Mouse (Mus musculus) hindbrain, embryonic 10.5 days (tissue): ENCODE measurements around the gene Anxa2. TPM values are rescaled to one million over a fixed set of nuclear protein-coding genes. Genes with fewer than 3 reads are reported as not detected.
A peak's percentile ranks its signal among the peaks of the same experiment; 100 is the strongest.

Experiments used
- DNase-seq: peaks from one replicate; pipeline ENCODE4 v3.0.0-alpha.2; 2017; ENCODE audit warnings: low spot score
- H3K27ac ChIP-seq: fragments of 300-500 bp; sonication (generic); 2 replicates; pipeline ENCODE4 v1.5.1; 2016; ENCODE audit warnings: mild to moderate bottlenecking, moderate library complexity
- H3K27me3 ChIP-seq: fragments of 300-500 bp; sonication (generic); 2 replicates; pipeline ENCODE4 v1.6.1; 2016; ENCODE audit warnings: mild to moderate bottlenecking; ENCODE audit not compliant: poor library complexity, insufficient read depth, severe bottlenecking
- H3K36me3 ChIP-seq: fragments of 300-500 bp; sonication (generic); 2 replicates; pipeline ENCODE4 v1.6.1; 2016; ENCODE audit warnings: mild to moderate bottlenecking, moderate library complexity
- H3K4me1 ChIP-seq: fragments of 300-500 bp; sonication (generic); replicated peaks from 2 replicates; pipeline ENCODE4 v1.6.1; 2016; ENCODE audit warnings: mild to moderate bottlenecking
- H3K4me3 ChIP-seq: fragments of 300-500 bp; sonication (generic); 2 replicates; pipeline ENCODE4 v1.5.1; 2016; ENCODE audit warnings: mild to moderate bottlenecking, moderate library complexity
- H3K9me3 ChIP-seq: fragments of 300-500 bp; sonication (generic); 2 replicates; pipeline ENCODE4 v1.6.1; 2016; ENCODE audit warnings: mild to moderate bottlenecking, moderate library complexity
- WGBS: fragments of 180-500 bp; shearing (Covaris S2); methylation state at CpG from one replicate; pipeline ENCODE4 v1.1.7; 2016; 5-methylcytosine and 5-hydroxymethylcytosine counted together
- polyA plus RNA-seq: library from polyadenylated mRNA; unstranded; fragments of >200 nt; fragmentation: Nextera tagmentation; extraction: Ambion mirVana; gene quantifications from 2 replicates; pipeline ENCODE4 v1.2.1, GENCODE M21; 2016

Gene Anxa2
- polyA plus RNA-seq, 1 experiment from 2014 or later, result 230 TPM

DNA sequence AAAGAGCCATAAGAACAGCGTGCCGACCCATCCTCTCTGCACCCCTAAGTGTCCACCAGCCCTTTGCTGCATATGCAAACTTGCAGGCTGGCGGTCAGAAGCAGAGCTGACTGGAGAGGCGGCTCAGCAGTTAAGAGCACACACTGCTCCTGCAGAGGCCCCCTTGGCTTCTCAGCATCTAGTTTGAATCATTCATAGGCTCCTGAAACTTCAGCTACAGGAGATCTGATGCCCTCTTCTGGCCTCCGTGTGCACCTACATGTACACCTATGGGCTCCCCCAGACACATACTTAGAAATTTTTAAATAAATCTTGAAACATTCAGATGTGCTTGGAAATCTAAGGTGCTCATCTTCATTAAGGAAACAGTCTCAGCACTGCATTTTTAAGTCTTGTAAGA lies 35.6 kb downstream of the Anxa2 start:
- H3K27ac ChIP-seq, result peak overlapping the region; percentile 18; the same call in 1 of the 2 replicates
- H3K9me3 ChIP-seq, result peaks cover 10% of the 10 kb centered on the region; the same call in 1 of the 2 replicates
- H3K4me1 ChIP-seq, result peaks cover 14% of the 10 kb centered on the region
- DNase-seq, result peak; percentile 38
- no peak overlapping the region for H3K4me3 ChIP-seq
- no peaks in the 10 kb centered on the region for H3K27me3 ChIP-seq
- 5% methylated on average over 5 of the region's 5 CpGs for WGBS
- peaks cover 6% of the 10 kb centered on the region for H3K36me3 ChIP-seq

DNA sequence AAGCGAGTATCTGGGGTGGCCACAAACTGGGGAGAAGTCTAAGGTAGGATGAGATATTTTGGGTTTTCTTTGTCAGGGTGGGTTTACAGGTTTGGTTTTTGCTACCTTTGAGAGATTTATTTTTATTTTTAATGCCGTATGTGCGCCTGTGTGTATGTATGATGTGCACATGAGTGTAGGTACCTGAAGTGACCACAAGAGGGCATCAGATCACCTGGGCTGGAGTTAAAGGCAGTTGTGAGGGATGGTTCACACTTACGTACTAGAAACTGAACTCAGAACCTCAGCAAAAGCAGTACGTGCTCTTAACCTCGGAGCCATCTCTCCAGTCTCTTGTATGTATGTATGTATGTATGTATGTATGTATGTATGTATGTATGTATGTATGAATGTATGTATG lies 39.4 kb downstream of the Anxa2 start:
- WGBS, result 97% methylated on average over 6 of the region's 6 CpGs
- Histone ChIP-seq H3K4me3 (no peak overlapping the region), H3K9me3 (peaks cover 10% of the 10 kb centered on the region; the same call in 1 of the 2 replicates), H3K27ac (no peak overlapping the region), H3K4me1 (peaks cover 8% of the 10 kb centered on the region), H3K36me3 (peaks cover 6% of the 10 kb centered on the region), H3K27me3 (no peaks in the 10 kb centered on the region)
- DNase-seq, result no peak

- H3K9me3 ChIP-seq, result no peaks in the 10 kb centered on the region
- H3K36me3 ChIP-seq, result no peaks in the 10 kb centered on the region
- no peak overlapping the region for H3K27ac ChIP-seq
- no peaks in the 10 kb centered on the region for H3K4me1 ChIP-seq
- 36% methylated on average over 6 of the region's 6 CpGs for WGBS
- H3K4me3 ChIP-seq, result no peak overlapping the region
- no peaks in the 10 kb centered on the region for H3K27me3 ChIP-seq
- DNase-seq, result peak; percentile 78
Observed at GRCm38 (mm10) chr9:69502504-69502903, 49.1 kb downstream of the Anxa2 start.

- H3K9me3 ChIP-seq, result no peaks in the 10 kb centered on the region
- H3K36me3 ChIP-seq, result no peaks in the 10 kb centered on the region
- peak; percentile 29 for DNase-seq
- H3K27me3 ChIP-seq, result 0 out of 2 replicates have a peak, but pooled peaks cover 3% of the 10 kb centered on the region
- whole genome bisulfite sequencing, result 16% methylated on average over 7 of the region's 7 CpGs
- no peaks in the 10 kb centered on the region for H3K4me1 ChIP-seq
- H3K4me3 ChIP-seq, result no peak overlapping the region
- H3K27ac ChIP-seq, result no peak overlapping the region
Observed at GRCm38 (mm10) chr9:69505611-69506010, 52.2 kb downstream of the Anxa2 start.

DNA sequence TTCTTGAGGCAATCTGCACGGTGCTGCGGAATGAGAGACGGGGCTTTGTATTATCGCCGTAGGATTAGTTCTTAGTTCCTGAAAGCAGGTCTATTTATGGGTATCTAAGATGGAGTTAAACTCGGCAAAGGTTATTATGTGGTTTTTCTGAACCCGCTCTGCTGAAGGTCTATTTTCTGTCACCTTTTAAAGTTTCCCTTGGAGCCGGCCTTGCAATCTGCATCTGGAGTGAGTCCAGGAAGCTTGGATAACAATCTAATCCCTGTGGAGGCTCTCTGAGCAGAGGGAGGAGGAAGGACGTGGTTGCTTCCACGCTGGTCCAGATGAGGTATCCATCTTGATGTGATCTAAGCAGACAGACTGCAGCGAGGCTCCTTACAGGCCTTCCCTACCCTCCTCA lies 53.8 kb downstream of the Anxa2 start:
- WGBS, result 76% methylated on average over 11 of the region's 11 CpGs
- H3K36me3 ChIP-seq, result no peaks in the 10 kb centered on the region

GRCm38 (mm10) chr9:69508016-69508415 lies 54.6 kb downstream of the Anxa2 start:
- Histone ChIP-seq H3K27ac (no peak overlapping the region), H3K27me3 (0 out of 2 replicates have a peak, but pooled peaks cover 3% of the 10 kb centered on the region), H3K4me1 (peaks cover 9% of the 10 kb centered on the region; the same call in 1 of the 2 replicates), H3K4me3 (no peak overlapping the region), H3K9me3 (no peaks in the 10 kb centered on the region), H3K36me3 (no peaks in the 10 kb centered on the region)
- 80% methylated on average over 8 of the region's 8 CpGs for WGBS
- no peak for DNase-seq

More for the DNA sequence above, 53.8 kb downstream of the Anxa2 start:
- Histone ChIP-seq H3K4me1 (peaks cover 4% of the 10 kb centered on the region; the same call in 1 of the 2 replicates), H3K9me3 (no peaks in the 10 kb centered on the region), H3K27ac (no peak overlapping the region), H3K27me3 (0 out of 2 replicates have a peak, but pooled peaks cover 3% of the 10 kb centered on the region), H3K4me3 (no peak overlapping the region)
- DNase-seq, result no peak

DNA sequence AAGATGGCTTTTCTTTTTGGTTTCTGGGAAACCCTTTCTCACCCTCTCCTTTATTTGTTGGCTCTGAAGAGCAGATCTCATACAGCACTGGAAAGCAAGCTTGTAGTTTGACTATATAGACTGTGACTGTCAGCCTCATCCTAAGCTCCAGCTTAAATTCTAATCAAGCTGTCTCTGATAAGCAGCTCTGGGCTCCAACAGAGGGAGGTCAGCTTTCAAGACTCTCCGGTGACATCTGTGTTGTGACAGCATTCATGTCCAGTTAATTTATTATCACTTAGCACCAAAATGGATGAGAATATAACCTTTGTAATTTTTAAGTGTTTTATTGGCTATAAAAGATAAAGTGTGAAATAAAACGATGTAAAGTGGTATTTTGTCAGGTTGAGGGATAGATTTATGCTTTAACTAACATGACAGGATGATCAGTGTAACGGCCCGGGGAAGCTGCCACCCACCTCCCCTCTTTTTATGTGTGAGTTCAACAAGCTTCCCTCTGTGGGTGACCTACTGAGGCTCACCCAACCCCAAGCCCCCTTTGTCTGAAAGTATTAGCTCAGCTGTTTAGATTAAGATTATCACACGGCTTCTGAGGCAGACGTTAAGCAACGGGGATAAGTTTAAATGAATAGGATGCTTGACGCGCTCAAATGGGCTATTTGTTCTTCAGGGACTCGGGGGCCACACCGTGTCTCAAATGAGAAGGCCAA lies 58.6 kb downstream of the Anxa2 start:
- H3K36me3 ChIP-seq, result no peaks in the 10 kb centered on the region
- 0 out of 2 replicates have a peak, but pooled peaks cover 3% of the 10 kb centered on the region for H3K27me3 ChIP-seq
- peaks cover 9% of the 10 kb centered on the region; the same call in 1 of the 2 replicates for H3K4me1 ChIP-seq
- no peak for DNase-seq
- H3K4me3 ChIP-seq, result no peak overlapping the region
- 37% methylated on average over 11 of the region's 11 CpGs for WGBS
- no peak overlapping the region for H3K27ac ChIP-seq
- H3K9me3 ChIP-seq, result no peaks in the 10 kb centered on the region

DNA sequence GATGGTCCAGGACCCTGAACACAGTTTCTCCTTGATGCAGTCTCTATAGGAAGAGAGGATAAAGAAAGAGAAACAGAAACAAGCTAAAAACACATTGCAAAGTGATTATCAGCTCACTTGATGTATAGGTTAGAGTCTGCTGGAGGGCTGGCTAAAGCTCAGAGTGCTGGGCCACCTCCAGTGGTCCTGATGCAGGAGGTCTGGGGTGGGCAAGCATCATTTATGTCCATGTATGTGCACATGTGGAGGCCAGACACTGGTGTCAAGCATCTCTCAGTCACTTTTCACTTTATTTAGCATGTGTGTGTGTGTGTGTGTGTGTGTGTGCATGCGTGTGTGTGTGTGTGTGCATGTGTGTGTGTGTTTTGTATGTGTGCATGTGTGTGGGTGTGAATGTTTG lies 59.3 kb downstream of the Anxa2 start:
- no peak overlapping the region for H3K4me3 ChIP-seq
- H3K36me3 ChIP-seq, result no peaks in the 10 kb centered on the region
- H3K4me1 ChIP-seq, result peaks cover 9% of the 10 kb centered on the region; the same call in 1 of the 2 replicates
- 0 out of 2 replicates have a peak, but pooled peaks cover 3% of the 10 kb centered on the region for H3K27me3 ChIP-seq
- no peak overlapping the region for H3K27ac ChIP-seq
- H3K9me3 ChIP-seq, result no peaks in the 10 kb centered on the region
- no peak for DNase-seq
- WGBS, result 80% methylated on average over 1 of the region's 1 CpGs

- Histone ChIP-seq H3K4me1 (peaks cover 9% of the 10 kb centered on the region; the same call in 1 of the 2 replicates), H3K36me3 (no peaks in the 10 kb centered on the region), H3K9me3 (no peaks in the 10 kb centered on the region), H3K27me3 (no peaks in the 10 kb centered on the region), H3K27ac (no peak overlapping the region), H3K4me3 (no peak overlapping the region)
- WGBS, result 77% methylated on average over 8 of the region's 8 CpGs
- DNase-seq, result no peak
Observed at GRCm38 (mm10) chr9:69514206-69514605, 60.8 kb downstream of the Anxa2 start.

DNA sequence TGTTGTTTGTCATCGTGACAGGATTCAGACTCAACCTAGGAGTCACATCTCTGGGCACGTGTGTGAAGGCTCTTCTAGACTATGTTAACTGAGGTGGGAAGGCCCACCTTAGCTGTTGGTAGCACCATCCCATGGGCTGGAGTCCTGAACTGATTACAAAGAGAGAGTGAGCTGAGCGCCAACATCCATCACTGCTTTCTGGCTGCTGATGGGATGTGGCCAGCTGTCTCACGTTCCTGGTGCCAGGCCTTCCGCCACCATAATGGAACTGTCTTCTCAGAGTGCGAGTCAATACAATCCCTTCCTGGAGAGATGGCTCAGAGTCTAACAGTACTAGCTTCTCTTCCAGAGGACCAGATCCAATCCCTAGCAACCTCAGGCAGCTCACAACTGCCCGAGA lies 62.0 kb downstream of the Anxa2 start:
- no peaks in the 10 kb centered on the region for H3K36me3 ChIP-seq
- no peak overlapping the region for H3K4me3 ChIP-seq
- H3K27me3 ChIP-seq, result no peaks in the 10 kb centered on the region
- no peak for DNase-seq
- H3K27ac ChIP-seq, result no peak overlapping the region
- no peaks in the 10 kb centered on the region for H3K9me3 ChIP-seq
- H3K4me1 ChIP-seq, result peaks cover 9% of the 10 kb centered on the region; the same call in 1 of the 2 replicates
- WGBS, result 89% methylated on average over 7 of the region's 7 CpGs

DNA sequence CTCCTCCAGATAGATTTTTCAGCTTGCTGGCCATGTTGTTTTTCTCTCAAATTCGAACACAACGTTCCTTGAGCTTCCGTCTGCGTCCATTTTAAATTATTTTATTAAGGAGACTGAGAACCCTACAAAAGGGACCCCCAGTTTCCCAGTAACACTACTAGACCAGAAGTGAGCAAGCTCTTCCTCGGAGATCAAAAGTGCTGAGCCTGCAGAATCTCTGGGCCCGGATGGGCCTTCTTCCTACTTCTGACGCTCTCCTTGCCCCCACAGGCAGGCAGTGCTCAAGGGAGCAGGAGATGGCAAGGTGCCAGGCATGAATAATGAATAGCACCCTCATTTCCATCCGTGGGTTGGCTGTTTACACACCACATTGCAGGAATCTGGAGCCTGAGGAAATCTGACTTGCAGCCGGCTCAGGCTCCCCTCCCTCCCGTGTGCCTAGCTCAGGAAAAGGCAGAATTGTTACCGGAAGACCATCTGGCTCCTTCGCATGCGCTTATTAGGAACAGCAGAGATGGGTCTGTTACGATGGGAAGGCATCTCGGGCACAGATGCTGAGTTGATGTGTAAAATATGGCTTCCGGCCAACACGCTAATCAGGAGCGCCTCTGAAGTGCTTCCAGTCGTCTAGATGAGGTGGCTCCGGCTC lies 64.1 kb downstream of the Anxa2 start:
- 89% methylated on average over 20 of the region's 20 CpGs for WGBS
- Histone ChIP-seq H3K4me1 (peaks cover 5% of the 10 kb centered on the region; the same call in 1 of the 2 replicates), H3K36me3 (no peaks in the 10 kb centered on the region), H3K9me3 (no peaks in the 10 kb centered on the region), H3K27me3 (no peaks in the 10 kb centered on the region), H3K4me3 (no peak overlapping the region), H3K27ac (no peak overlapping the region)
- no peak for DNase-seq
